Mouse (Mus musculus) inflammation-experienced regulatory T-cells, adult 16 weeks (primary cell): Measurements from ENCODE around the gene Arhgef28. TPM values are rescaled to one million over a fixed set of nuclear protein-coding genes. Genes with fewer than 3 reads are reported as not detected.

Experiments used
- polyA plus RNA-seq: library from polyadenylated mRNA; unstranded; fragments of 100-300 nt; shearing (Covaris generic); gene quantifications from one replicate; pipeline ENCODE4 v1.2.1, GENCODE M21; 2017

The Arhgef28 gene
- not detected for polyA plus RNA-seq

DNA sequence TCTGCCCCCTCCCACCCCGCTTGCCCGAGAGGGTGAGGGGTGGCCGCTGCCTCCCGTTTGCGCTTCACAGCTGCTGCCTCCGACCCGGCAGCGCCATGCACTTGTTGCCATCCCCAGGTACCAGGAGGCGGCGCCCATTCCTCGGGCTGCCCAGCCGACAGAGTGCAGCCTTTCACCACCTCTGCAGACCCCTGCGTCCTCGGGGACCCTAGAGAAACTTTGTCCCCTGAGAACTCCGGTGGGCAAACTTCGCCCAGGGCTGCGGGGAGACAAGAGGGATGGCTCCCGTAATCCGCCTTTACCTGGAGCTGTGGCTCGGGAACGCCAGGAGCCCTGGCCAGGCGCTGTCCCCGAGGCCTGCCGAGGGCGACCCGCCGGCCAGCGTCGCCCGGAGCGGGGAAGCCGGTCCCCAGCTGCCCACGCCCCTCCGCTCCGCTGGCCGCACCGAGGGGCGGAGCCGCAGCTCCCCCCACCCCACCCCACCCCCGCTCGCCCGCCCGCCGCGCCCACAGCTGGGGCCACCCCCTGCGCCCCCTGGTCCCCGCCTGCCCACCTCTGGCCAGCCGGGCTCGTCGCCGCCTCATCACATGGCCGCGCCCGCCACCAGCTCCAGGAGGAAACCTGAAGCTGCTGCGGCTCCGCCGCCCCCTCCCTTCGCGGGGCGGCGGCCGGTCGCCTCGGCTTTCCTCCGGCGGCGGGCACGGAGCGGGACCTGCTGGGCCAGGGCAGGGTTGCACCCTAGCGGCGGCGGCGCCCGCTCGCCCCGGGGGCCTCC, at the start of gene Arhgef28:
Arhgef28 (minus strand) TSS at position 669 of the 775 bp plus-strand sequence.

Other genes with a start within 250 kb of the Arhgef28 start
- gene Utp15, start 56.6 kb upstream of the Arhgef28 start, polyA plus RNA-seq: 56.5 TPM
- 42.4 TPM for gene Ankra2, start 56.6 kb upstream of the Arhgef28 start, polyA plus RNA-seq
- gene Gm21976, start 73.4 kb upstream of the Arhgef28 start, polyA plus RNA-seq: not detected
- gene Btf3, start 110.6 kb upstream of the Arhgef28 start, polyA plus RNA-seq: 583 TPM
- not detected for gene Foxd1, start 147.8 kb upstream of the Arhgef28 start, polyA plus RNA-seq